Mouse (Mus musculus) mature B cell (primary cell): Measurements from ENCODE around the gene Serhl.

Experiments
- in situ Hi-C: fragments of 300-500 bp; cut with MboI; formaldehyde crosslinking; loops from 2 replicates; pipeline ENCODE4 v1.14.3; 2019

Serhl gene

DNA sequence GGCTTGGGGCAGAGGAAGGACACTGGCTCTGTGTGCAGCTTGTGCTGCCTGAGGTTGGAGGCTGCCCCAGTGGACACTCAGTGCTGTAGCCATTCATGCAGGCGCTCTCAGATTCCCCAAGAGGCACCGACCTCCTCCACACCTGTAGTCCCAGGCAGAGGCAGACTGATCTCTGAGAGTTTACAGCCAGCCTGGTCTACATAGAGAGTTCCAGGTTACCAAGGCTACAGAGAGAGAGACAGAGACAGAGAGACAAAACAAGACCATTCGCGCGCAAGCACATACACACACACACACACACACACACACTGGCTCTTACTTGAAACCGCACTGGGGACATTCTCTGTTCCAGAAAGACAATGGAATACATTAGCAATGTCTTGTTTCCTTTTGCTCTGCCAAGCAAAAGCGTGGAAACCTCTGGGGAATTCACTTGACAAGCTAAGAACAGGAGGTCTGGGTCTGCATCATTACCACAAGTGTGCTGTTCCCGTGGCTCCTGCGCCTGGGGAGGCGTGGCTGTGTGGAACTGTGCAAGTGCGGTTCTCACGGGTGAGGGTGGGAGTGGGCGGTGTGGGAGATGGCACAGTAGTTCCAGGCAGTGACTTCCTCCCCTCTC, 5.2 kb upstream of the Serhl start:
- in situ Hi-C loops = no loop called here

DNA sequence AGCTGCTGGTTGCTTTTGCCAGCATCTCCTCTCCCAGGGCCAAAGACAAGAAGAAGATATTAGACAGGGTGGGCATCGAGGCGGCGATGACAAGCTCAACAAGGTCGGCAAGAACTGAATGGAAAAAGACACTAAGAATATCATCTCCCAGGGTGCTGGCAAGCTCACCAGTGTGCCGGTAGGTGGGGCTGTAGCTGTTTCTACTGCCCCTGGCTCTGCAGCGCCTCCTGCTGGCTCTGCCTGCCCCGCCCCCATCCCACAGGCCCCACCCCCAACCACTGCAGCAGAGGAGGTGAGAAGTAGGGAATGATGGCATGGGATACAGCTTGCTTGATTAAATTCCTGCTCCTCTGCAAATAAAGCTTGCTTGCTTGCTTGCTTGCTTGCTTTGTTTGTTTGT, 3.4 kb upstream of the Serhl start:
- in situ Hi-C loops = no loop called here

DNA sequence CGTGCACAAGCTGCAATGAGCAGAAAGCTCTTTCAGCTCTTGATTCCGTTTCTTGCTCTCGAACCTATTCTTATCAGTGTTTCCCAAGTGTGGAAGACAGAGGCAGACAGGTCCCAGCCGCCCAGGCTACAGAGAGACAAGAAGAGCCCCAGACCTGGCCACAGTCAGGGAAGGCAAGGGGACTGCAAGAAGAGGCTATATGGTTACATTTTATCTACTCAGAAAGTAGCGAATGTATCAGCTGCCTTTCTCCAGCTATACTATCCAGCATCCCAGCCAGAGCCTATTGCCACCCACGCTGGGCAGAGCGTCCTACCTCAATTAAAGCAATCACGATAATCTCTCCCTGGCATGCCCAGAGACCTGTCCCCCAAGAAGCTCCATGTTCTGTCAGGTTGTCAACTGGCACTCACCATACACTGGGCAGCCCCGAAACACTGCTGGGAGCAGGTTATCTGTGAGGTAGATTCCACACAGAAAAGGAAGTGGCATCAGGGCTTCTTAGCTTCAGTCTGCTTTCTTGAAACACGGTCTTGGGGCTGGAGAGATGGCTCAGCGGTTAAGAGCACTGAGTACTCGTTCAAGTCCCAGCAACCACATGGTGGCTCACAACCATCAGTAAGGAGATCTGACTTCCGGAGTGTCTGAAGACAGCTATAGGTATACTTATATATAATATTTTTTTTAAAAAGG, 2.5 kb upstream of the Serhl start:
- in situ Hi-C loops = no loop called here

DNA sequence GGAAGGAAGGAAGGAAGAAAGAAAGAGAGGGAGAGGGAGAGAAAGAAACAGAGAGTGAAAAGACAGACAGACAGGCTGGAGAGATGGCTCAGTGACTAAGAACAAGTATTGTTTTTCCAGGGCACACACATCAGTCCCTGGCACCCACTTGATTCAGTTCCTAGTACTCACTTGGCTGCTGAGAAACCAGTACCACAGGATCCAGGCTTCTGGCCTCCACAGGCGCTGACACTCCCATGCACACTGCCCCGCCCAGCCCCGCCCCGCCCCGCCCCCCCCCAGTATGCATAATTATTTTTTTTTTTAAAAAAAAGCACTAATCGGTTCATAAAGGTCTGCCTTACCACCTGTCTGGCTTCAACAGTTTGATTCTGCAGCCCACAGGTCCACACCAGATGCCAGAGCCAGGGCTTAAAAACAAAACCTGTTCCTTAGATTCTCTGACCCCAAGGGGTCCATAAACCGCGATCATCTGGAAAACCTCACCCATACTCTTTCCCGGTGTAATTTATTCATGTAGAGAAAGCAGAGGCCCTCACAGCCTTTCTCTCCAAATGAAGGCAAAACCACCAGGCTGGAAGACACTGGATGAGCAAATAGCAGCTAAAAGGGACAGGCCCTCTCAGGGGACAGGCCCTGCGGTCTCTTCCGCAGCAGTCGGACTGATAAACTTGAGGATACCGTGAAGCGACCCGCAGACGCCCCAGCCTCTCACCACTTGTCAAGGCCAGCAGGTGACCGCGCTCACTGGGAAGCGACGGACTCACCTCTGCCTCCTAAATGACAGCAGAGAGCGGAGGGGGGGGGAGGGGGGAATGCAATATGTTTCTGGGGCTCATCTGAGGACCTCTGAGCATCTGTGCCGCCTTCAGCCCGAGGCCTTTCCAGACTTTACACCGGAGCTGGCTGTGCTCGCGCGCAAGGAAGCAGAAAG, 544 bp upstream of the Serhl start:
- in situ Hi-C loops = no loop called here

DNA sequence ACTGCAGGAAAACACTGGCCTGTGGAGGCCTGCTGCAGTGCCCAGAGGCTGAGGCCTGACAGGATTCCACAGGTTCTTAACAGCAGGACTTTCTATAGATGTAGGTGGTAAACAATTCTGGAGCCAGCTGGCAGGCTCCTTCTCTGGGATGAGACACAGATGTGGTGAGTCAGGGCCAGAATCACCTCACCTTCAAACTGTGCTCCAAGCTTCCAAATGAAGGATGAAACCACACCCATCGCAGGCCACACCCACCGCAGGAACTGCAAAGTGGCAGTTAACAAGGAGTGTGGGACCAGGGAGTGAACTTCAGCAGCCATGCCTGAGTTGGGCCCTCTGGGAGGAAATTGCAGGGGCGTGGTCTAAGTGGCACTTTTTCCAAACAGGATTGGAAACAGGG, 1.6 kb downstream of the Serhl start:
- in situ Hi-C loops = no loop called here

DNA sequence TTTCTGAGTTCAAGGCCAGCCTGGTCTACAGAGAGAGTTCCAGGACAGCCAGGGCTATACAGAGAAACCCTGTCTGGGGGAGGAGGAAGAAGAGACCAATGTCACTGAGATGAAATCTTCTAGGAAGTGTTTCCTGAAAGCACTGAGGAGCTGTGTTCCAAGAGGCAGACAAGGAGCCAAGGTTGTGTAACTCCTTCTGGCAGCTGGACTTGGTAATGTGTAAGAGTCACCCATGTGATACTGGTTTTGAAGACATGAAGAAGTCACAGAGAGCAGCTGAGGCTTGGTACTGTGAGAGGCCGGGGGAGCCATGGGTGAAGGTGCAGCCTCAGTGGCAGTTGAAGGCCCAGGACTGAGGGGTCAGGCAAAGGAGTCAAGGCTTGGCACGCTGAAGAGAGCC, 4.4 kb downstream of the Serhl start:
- in situ Hi-C loops = no loop called here

DNA sequence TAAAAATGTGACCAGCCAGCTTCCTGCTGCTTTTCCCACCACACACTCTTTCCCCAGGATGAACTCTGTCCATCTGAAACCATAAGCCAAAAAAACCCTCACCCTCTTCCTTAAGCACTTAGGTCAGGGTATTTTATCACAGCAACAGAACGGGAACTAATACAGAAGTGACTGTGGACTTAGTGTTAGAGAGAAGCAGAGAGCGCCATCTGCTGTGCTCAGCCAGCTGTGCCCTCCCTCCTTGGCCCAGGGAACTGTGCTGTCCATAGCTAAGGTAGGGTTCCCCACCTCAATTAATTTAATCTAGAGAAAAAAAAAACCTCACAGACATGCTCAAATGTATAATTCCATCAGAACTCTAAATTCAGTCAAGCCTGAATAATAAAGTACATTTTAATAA, 6.6 kb downstream of the Serhl start:
- in situ Hi-C loops = no loop called here

DNA sequence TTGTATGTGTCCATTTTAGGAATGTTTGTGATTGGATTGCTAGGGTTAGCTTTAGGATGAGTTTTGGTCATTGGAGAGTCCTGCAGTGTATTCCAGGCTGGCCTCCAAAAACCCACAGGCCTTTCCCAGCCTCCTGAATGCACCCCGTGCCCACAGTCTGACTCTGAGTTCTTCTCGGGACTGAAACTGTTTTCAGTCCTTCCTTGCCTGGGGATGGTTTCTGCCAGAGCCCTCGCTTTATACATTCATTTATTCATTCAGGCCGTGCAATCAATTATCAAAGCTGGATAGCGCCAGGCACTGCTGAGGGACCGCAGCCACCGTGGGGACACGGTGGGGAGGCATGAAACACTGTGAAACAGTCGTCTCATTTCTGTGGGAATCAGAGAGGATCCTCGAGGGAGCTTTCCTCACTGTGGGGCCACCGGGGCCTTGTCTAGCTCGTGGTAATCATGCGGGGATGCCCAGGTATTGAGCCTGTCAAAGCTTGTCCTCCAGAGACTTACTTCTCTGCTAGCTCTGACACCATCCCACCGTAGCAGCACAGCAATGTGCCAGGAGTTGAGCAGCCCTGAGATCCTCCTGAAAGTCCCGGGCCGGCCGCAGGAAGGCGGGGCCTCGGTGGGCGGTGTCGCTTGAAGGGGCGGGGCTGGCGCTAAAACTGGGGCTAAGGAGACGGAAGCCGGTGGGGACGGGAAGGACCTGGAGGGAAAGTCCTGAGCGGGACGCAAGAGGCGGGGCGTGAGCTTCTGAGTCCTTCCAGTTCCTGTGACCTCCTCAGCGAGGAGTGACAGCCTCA, 10.4 kb downstream of the Serhl start:
- in situ Hi-C loops = no loop called here

DNA sequence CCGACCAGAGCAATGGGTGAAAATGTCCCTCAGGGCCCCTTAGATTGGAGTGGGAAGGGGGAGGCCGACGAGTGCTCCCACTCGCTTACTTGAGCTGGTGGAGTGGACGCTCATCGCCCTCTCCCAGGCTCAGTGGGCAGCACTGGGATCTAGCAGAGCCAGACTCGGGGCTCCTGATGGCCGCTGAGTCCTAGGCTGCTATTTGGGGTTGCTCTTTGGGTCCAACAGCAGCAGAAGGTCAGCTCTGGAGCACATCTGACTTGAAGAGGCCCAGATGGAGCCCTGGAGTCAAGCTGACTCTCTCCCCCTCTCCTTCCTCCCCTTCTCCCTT, 11.0 kb downstream of the Serhl start:
- in situ Hi-C loops = no loop called here

DNA sequence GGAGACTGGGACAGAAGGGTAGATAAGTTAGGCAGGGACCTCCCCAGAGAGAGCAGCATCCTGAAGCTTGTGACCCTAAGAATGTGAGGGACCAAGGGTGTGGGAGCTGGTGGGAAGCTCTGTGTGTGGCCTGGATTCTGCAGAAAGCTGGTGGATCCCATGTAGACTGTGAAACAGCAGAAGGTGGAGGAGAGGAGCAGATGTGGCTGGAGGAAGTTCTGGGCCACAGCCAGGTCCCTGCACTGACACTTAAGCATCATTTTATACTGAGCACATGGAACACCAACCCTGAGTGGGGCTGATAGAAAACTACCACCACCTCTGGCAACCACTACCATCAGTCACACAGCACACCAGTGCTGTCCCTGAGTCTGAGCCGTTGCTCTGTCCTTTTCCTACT, 13.8 kb downstream of the Serhl start:
- in situ Hi-C loops = no loop called here

DNA sequence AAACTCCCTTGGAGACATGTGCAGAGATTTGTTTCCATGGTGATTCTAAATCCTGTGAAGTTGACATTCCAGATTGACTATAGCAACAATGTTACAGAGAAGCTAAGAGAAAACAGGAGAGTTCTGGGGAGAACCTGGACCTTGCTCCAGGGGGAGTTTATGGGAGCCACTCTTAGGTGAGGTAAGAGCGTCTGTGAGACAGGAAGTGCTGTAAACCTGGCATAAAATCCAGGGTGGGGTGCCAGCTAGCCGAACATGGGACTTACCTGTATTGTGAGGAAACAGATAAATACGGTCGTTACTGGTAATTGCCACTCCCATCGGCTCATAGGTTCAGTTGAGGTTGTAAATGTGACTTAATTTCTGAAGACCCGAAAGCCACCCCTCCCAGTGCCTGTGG, 17.1 kb downstream of the Serhl start:
- in situ Hi-C loops = no loop called here

DNA sequence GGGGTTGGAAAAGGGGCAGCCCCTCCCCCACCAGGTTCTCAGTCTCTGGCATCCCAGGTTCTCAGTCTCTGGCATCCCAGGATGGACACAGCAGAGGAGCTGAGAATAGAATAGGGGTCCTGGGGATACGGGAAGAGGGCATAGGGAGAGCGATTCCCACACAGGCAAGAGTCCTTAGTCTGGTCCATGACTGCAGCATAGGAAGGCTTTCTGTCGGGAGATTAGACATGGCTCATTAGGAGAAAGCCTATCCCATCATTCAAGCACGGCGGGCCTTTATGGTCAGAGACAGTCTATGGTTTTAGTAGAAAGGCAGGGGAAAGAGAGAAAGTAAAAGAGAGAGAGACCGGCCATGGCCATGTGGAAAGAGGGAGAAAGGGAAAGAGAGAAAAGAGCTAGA, 18.5 kb downstream of the Serhl start:
- in situ Hi-C loops = no loop called here

DNA sequence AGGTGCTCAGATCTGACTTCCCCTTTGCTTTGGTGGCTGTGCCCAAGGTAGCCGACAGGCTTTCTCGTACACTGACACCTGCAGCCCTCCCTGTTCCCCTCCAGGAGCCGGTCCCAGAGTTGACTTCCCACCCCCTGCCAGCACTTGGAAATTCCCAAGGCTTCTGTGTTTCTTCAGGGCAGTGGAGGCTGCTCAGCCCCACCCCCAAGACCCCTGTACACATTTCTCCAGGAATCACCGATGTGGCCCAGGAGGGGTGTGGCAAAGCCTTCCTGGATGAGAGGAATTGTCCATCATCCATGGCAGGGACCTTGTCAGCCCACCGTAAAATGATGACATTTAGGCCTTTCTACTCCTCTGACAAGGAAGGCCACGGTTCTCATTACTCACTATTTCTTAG, 22.0 kb downstream of the Serhl start:
- in situ Hi-C loops = no loop called here

DNA sequence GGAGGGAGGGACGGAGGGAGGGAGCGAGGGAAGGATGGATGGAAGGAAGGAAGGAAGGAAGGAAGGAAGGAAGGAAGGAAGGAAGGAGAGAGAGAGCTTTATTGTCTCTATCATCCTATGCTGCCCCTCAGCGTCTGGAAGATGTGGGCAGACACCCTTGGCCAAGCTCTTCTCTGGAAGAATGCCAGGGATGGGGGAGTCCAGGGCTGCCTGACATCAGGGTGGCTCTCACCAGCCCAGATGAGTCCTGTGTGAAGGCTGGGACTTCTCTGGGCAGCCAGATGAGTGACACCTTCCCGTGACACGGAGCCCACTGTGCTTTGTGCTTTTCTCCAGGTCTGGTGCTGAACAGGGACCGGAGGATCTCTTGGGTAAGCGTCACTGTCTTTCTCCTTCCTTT, 22.6 kb downstream of the Serhl start:
- in situ Hi-C loops = no loop called here

DNA sequence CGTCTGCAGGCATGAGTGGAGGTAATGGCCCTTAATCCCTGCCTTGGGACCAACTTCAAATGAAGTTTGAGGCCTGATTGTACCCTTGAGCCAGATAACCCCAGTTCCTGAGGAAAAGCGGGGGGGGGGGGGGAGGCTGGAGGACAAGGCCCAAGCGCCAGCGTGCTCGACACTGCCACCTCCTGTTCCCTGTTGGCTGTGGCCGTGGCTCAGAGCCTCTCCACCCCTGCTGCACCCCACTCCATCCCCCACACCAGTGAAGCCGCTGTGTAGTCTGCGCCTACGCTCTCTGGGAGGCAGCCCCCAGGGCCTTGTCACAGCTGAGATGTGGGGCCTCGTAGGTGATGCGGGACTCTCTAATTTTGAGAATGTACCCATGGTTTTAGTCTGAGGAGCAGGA, 23.6 kb downstream of the Serhl start:
- in situ Hi-C loops = no loop called here

DNA sequence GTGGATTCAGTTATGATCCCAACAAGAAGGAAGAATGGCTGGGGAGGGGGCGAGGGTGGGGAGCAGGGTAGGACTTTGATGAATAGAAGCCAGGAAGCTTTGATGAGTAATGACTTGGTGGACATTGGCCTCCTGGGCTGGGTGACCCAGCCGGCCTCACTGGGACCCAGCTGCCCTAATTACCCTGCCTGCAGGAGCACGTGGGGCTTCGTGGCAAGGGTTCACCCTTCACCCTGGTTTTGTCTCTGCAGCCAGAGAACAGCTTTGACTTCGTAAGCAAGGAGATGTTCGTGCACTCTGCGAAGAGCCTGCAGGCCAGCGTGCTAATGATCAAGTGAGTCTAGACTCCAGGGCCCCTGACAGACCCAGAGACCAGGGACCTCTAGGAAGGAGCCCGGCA, 24.8 kb downstream of the Serhl start:
- in situ Hi-C loops = no loop called here

DNA sequence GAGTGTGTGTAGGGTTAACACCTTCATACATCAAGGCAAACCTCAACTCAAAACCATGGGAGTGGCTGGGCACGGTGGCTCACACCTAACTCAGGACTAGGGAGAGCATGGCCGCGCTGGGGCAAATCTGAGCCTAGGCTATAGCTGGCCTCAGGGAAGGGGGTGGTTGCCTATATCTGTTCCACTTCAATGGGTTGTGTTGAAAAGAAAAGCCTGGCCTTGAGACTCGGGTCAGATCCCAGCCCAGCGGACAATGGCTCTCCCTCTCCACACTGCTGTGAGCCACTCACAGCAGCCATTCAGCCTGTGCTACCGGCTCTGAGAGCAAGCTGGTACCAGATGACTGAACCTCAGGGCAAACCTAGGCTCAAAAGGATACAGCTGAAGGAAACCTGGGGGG, 25.8 kb downstream of the Serhl start:
- in situ Hi-C loops = no loop called here

DNA sequence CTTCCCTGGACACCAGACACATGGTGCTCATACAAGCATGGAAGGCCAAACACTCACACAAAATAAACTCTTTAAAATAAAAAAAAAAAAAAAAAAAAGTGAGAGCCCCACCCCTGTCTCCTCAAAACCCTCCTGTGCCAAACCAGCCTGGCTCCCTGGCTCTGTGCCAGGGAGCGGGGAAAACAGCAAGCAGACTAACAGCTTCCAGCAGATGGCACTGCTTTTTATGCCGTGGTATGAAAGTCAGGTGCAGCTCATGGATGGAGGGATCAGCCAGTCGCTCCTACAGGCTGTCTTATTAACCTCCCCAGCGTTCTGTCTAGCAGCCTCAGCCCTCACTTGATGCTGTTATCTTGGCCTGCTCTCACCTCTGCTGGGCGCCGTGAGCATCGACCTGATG, 29.1 kb downstream of the Serhl start:
- in situ Hi-C loops = no loop called here

DNA sequence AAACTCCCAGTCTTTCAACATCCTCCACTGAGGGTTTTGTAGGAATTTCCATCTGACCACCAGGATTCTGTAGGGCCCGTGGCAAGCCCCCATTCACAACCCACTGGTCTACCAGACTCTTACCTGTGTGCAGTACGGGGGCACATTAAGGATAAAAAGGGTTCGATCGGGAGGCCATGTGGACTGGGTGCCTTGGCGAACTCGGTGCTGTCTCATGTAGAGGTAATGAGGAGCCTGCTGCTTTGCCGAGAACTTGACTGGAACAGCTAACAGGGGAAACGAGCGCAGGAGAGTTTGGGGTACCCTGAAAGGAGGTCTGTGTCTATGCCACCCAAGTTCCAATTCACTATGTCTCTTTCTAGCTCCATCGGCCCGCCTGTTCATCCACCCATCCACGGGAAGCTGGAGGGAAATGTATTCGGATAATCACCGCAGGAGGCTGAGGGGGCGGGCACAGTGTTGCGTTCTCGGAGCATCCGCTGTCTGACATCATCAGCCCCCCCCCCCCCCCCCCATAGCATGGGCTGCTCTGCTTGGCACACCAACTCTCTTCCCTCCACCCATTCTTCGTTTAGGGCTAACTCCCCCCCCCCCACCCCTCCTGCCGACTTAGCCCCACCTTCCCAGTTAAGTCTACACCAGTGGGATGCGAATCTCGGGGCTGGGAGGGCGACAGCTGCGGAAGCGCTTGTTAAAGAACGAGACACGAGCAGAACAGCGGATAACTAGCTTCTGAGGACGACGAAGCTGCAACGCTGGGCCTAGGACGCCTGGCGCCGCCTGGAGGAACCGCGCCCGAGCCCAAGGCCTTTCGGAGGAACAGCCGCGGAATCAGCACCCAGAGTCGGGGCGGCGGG, 32.6 kb downstream of the Serhl start:
- in situ Hi-C loops = no loop called here

DNA sequence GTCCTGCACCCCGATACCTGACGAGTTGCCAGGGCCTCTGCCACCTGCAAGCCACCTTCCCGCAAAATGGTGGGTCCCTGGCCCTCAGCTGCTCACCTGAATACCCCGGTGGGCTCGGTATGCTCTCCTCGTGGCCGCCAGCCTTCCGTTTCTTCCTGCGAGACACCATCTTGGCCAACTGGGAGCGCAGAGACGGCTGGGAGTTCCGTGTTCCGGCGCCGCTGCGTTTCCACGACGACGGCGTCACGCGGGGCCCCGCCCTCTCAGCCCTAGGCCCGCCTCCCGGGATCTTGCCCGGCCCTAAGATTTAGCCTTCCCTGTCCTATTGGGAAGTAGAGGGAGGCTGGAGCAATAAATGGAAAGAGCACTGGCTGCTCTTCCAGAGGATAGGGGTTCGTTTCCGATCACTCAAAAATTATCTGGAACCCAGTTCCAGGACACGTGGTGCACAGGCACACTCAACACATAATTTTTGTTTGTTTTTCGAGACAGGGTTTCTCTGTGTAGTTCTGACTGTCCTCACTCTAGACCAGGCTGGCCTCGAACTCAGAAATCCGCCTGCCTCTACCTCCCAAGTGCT, 33.4 kb downstream of the Serhl start, which contains the start of gene Rrp7a:
Rrp7a (minus strand) TSS at position 236 of the 580 bp plus-strand sequence.
- in situ Hi-C loops = no loop called here

DNA sequence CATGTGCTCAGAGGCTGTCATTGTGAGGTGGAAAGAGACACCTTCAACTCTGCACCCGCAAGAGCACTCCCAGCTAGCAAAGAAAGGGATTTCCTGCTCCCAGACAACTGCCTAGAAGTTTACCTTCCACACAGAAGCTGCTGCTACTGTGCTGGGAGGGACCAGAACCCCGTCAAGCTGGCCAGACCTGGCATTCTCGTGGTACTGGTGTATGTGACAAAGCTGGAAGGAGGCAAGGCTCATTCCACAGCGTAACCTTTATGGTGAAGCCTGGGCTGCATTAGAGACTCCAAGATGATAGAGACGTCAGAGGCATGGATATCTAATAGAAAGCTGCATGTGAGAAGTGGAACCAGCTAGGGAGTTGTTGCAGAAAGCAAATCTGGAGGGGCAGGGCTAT, 35.3 kb downstream of the Serhl start:
- in situ Hi-C loops = no loop called here
